In genomic region chrX:140722400-140722799, GRCm38 (mm10) we compare ENCODE assay signal across 9 mouse cellular contexts. TPM values are rescaled to one million over a fixed set of nuclear protein-coding genes. Genes with fewer than 3 reads are reported as not detected.
DNase-seq lines count a peak whose midpoint lies in the region; ATAC-seq and TF ChIP-seq lines count a peak whose summit lies in the region.
"Had no signal": no experiment of that assay in that cellular context is flagged by ENCODE, and none has a peak within 500 bp of the region (broad histone marks: within the 10 kb centered on the region; RNA-seq: fewer than 3 reads in every experiment).

No protein-coding gene starts in this region.

- no peaks in the 10 kb centered on the region for H3K36me3 ChIP-seq in embryonic facial prominence, embryonic 11.5 days (replicated peaks; ENCODE audit: control insufficient read depth, insufficient read depth, low read depth, low read length)
- no peaks in the 10 kb centered on the region for H3K36me3 ChIP-seq in embryonic facial prominence, embryonic 10.5 days (replicated peaks)
- H3K36me3 ChIP-seq in liver, adult 2 months (ENCODE audit: control insufficient read depth, insufficient read depth, low read length), result no peaks in the 10 kb centered on the region
- no peaks in the 10 kb centered on the region for H3K36me3 ChIP-seq in liver, embryonic 11.5 days (ENCODE audit: control insufficient read depth, insufficient read depth, low read length)
- no peaks in the 10 kb centered on the region for H3K36me3 ChIP-seq in limb, embryonic 14.5 days (ENCODE audit: control insufficient read depth, insufficient read depth, low read length)
- H3K36me3 ChIP-seq: heart, embryonic 15.5 days had no signal

- TF ChIP-seq POLR2A in liver, adult 2 months (IDR thresholded peaks at IDR 0.05; ENCODE audit: extremely low read depth, insufficient read depth, low read length), result no peak
- TF ChIP-seq POLR2A in limb, embryonic 14.5 days (IDR thresholded peaks at IDR 0.05; ENCODE audit: borderline replicate concordance, extremely low read depth, insufficient read depth, insufficient read length), result no peak

- no peaks in the 10 kb centered on the region for H3K9me3 ChIP-seq in embryonic facial prominence, embryonic 11.5 days (replicated peaks; ENCODE audit: control insufficient read depth, low read length)
- no peaks in the 10 kb centered on the region for H3K9me3 ChIP-seq in embryonic facial prominence, embryonic 10.5 days
- H3K9me3 ChIP-seq in liver, embryonic 11.5 days (ENCODE audit: control insufficient read depth, low read length), result no peaks in the 10 kb centered on the region
- no peaks in the 10 kb centered on the region for H3K9me3 ChIP-seq in limb, embryonic 14.5 days (ENCODE audit: control insufficient read depth, low read length)
- H3K9me3 ChIP-seq: heart, embryonic 15.5 days had no signal

- 36% methylated on average over 4 of the region's 4 CpGs for WGBS in embryonic facial prominence, embryonic 11.5 days
- WGBS in embryonic facial prominence, embryonic 10.5 days, result 40% methylated on average over 4 of the region's 4 CpGs
- 47% methylated on average over 4 of the region's 4 CpGs for WGBS in liver, adult 2 months
- WGBS in liver, embryonic 11.5 days, result 32% methylated on average over 4 of the region's 4 CpGs
- 41% methylated on average over 4 of the region's 4 CpGs for WGBS in limb, embryonic 14.5 days

- H3K27ac ChIP-seq in embryonic facial prominence, embryonic 11.5 days (replicated peaks; ENCODE audit: low read depth, low read length), result no peak overlapping the region
- H3K27ac ChIP-seq in embryonic facial prominence, embryonic 10.5 days (replicated peaks), result no peak overlapping the region
- no peak overlapping the region for H3K27ac ChIP-seq in liver, adult 2 months (replicated peaks; ENCODE audit: insufficient read depth, low read depth, low read length)
- H3K27ac ChIP-seq in liver, embryonic 11.5 days (ENCODE audit: low read depth, low read length), result no peak overlapping the region
- H3K27ac ChIP-seq in limb, embryonic 14.5 days (replicated peaks; ENCODE audit: low read depth, low read length), result no peak overlapping the region
- H3K27ac ChIP-seq: heart, embryonic 15.5 days had no signal

- no peak for ATAC-seq in embryonic facial prominence, embryonic 11.5 days (replicated peaks; ENCODE audit: insufficient number of reproducible peaks, low FRiP score, low TSS enrichment, low read depth)
- no peak for ATAC-seq in liver, embryonic 11.5 days (replicated peaks; ENCODE audit: low FRiP score)
- no peak for ATAC-seq in limb, embryonic 14.5 days (ENCODE audit: low FRiP score, low read depth)
- no peak for ATAC-seq in erythroid progenitor cell, adult 5-6 weeks (replicated peaks; ENCODE audit: low FRiP score, poor library complexity, severe bottlenecking)

- H3K4me3 ChIP-seq in embryonic facial prominence, embryonic 11.5 days (ENCODE audit: low read depth, low read length), result no peak overlapping the region
- no peak overlapping the region for H3K4me3 ChIP-seq in embryonic facial prominence, embryonic 10.5 days
- no peak overlapping the region for H3K4me3 ChIP-seq in liver, adult 2 months (ENCODE audit: insufficient read depth, low read depth, low read length)
- H3K4me3 ChIP-seq in liver, embryonic 11.5 days (ENCODE audit: low read depth, low read length), result no peak overlapping the region
- H3K4me3 ChIP-seq in limb, embryonic 14.5 days (replicated peaks; ENCODE audit: low read length), result no peak overlapping the region
- H3K4me3 ChIP-seq: heart, embryonic 15.5 days had no signal

- H3K27me3 ChIP-seq in embryonic facial prominence, embryonic 11.5 days (ENCODE audit: control insufficient read depth, insufficient read depth, low read length), result no peaks in the 10 kb centered on the region
- peaks cover 66% of the 10 kb centered on the region for H3K27me3 ChIP-seq in embryonic facial prominence, embryonic 10.5 days (replicated peaks; ENCODE audit: low read depth, poor library complexity, severe bottlenecking)
- no peaks in the 10 kb centered on the region for H3K27me3 ChIP-seq in liver, adult 2 months (ENCODE audit: control insufficient read depth, insufficient read depth, low read length)
- H3K27me3 ChIP-seq in liver, embryonic 11.5 days (replicated peaks; ENCODE audit: control insufficient read depth, insufficient read depth, low read length), result 0 out of 2 replicates have a peak, but pooled peaks cover 2% of the 10 kb centered on the region
- no peaks in the 10 kb centered on the region for H3K27me3 ChIP-seq in limb, embryonic 14.5 days (ENCODE audit: control insufficient read depth, insufficient read depth, low read length)
- H3K27me3 ChIP-seq: heart, embryonic 15.5 days had no signal

- DNase-seq in embryonic facial prominence, embryonic 11.5 days (ENCODE audit: low spot score), result peak; percentile 64
- DNase-seq in embryonic facial prominence, embryonic 10.5 days (ENCODE audit: low spot score), result no peak
- peak; percentile 33 for DNase-seq in liver, adult 2 months (ENCODE audit: extremely low read depth, low read depth, low spot score)
- DNase-seq in liver, embryonic 11.5 days (ENCODE audit: low spot score), result no peak
- peak; percentile 52 for DNase-seq in adipocyte (ENCODE audit: low spot score)
- peak; percentile 50 for DNase-seq in limb, embryonic 14.5 days (ENCODE audit: low spot score)
- peak; percentile 4 for DNase-seq in thymus, postnatal 25 days

- no peaks in the 10 kb centered on the region for H3K79me2 ChIP-seq in liver, adult 2 months (ENCODE audit: control insufficient read depth, insufficient read depth, low read length)

- no peak overlapping the region for H3K4me2 ChIP-seq in embryonic facial prominence, embryonic 11.5 days (ENCODE audit: low read depth, low read length)
- H3K4me2 ChIP-seq in liver, embryonic 11.5 days, result no peak overlapping the region
- no peak overlapping the region for H3K4me2 ChIP-seq in limb, embryonic 14.5 days (replicated peaks; ENCODE audit: low read depth, low read length, severe bottlenecking)
- H3K4me2 ChIP-seq: heart, embryonic 15.5 days had no signal

- H3K4me1 ChIP-seq in embryonic facial prominence, embryonic 11.5 days (ENCODE audit: control insufficient read depth, insufficient read depth, low read length), result no peaks in the 10 kb centered on the region
- no peaks in the 10 kb centered on the region for H3K4me1 ChIP-seq in embryonic facial prominence, embryonic 10.5 days
- H3K4me1 ChIP-seq in liver, adult 2 months (ENCODE audit: control insufficient read depth, insufficient read depth, low read length), result no peaks in the 10 kb centered on the region
- no peaks in the 10 kb centered on the region for H3K4me1 ChIP-seq in liver, embryonic 11.5 days (replicated peaks; ENCODE audit: control insufficient read depth, insufficient read depth, low read length)
- H3K4me1 ChIP-seq in limb, embryonic 14.5 days (ENCODE audit: control insufficient read depth, insufficient read depth, low read length), result no peaks in the 10 kb centered on the region
- H3K4me1 ChIP-seq: heart, embryonic 15.5 days had no signal

- no peak overlapping the region for H3K9ac ChIP-seq in embryonic facial prominence, embryonic 11.5 days (replicated peaks; ENCODE audit: low read length)
- H3K9ac ChIP-seq in liver, adult 2 months (ENCODE audit: low read depth, low read length), result no peak overlapping the region
- H3K9ac ChIP-seq in liver, embryonic 11.5 days (ENCODE audit: low read depth, low read length), result no peak overlapping the region
- no peak overlapping the region for H3K9ac ChIP-seq in limb, embryonic 14.5 days (ENCODE audit: low read depth, low read length, severe bottlenecking)
- H3K9ac ChIP-seq: heart, embryonic 15.5 days had no signal

- TF ChIP-seq CTCF in liver, adult 2 months (IDR thresholded peaks at IDR 0.05; ENCODE audit: low read depth, low read length), result no peak

RNA-seq across cellular contexts. Expression of gene Mid2, which starts 58.0 kb away (rescaled TPM):
- 3.0 and 3.1 TPM in 2 replicates for polyA plus RNA-seq in embryonic facial prominence, embryonic 11.5 days (2014; fragmentation: Nextera tagmentation; extraction: Ambion mirVana)
- 1.7 and 1.8 TPM in 2 replicates for polyA plus RNA-seq in embryonic facial prominence, embryonic 10.5 days (2016; fragmentation: Nextera tagmentation; extraction: Ambion mirVana)
- total RNA-seq in liver, adult 2 months (2014; rRNA removed), result 3.8 and 3.9 TPM in 2 replicates
- polyA plus RNA-seq in liver, adult 2 months (2012; rRNA removed), result 1.8 and 2.2 TPM in 2 replicates
- 0.87 and 1.4 TPM in 2 replicates for polyA plus RNA-seq in liver, embryonic 11.5 days (2014; fragmentation: Nextera tagmentation; extraction: Ambion mirVana)
- polyA plus RNA-seq in limb, embryonic 14.5 days (2012; rRNA removed), result 7.4 and 8.0 TPM in 2 replicates
- polyA plus RNA-seq in limb, embryonic 14.5 days (2014; fragmentation: Nextera tagmentation; extraction: Ambion mirVana), result 6.5 and 7.4 TPM in 2 replicates
- not detected in 2 replicates for total RNA-seq in erythroid progenitor cell, adult 5-6 weeks (2015; ENCODE audit: low replicate concordance)
- 2.0 TPM in 1 of 2 replicates, not detected in the other for total RNA-seq in erythroid progenitor cell, adult 5-6 weeks (2017; ENCODE audit: low replicate concordance)

Comparison
In these comparisons a context has a peak if more than half of its experiments do, and no peak if none do; other contexts are left out.
1. DNase-seq: peak in embryonic facial prominence, embryonic 11.5 days (single experiment), liver, adult 2 months (single experiment), adipocyte (single experiment), limb, embryonic 14.5 days (single experiment) and thymus, postnatal 25 days (single experiment); none in embryonic facial prominence, embryonic 10.5 days (single experiment) and liver, embryonic 11.5 days (single experiment).